In the genomic region with DNA sequence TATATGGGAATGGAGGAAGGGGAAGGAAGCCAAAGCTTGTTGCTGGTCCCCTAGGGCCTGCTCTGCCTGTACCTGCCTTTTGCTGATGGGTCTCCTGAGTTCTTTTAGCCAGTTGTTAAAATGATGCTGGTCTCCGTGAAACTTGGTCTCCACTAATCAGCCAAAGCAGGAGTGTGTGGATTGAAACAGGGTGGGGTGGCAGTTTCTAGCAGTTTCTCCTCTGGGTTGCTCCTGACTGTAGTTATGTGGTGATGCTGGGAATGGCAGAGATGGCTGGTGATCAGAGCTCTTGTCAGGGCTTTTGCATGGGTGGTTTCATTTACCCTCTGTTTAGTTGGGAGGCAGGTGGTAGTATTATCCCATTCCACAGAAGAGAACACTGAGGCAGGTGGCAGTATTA, we compare ENCODE assay signal across 30 mouse cellular contexts. TPM values are rescaled to one million over a fixed set of nuclear protein-coding genes. Genes with fewer than 3 reads are reported as not detected.
"Had no signal": no experiment of that assay in that cellular context is flagged by ENCODE, and none has a peak within 500 bp of the region (broad histone marks: within the 10 kb centered on the region; RNA-seq: fewer than 3 reads in every experiment).

No protein-coding gene starts in this region.

- H3K4me1 ChIP-seq: heart, embryonic 15.5 days; limb, embryonic 13.5 days; limb, embryonic 15.5 days had no signal

- H3K9ac ChIP-seq: heart, embryonic 13.5 days; heart, embryonic 15.5 days; hindbrain, embryonic 13.5 days; hindbrain, embryonic 15.5 days; kidney, embryonic 15.5 days; limb, embryonic 13.5 days; limb, embryonic 15.5 days had no signal

- H3K4me3 ChIP-seq: gastrocnemius, adult 2 months; heart, embryonic 13.5 days; heart, embryonic 15.5 days; hindbrain, embryonic 13.5 days; hindbrain, embryonic 15.5 days; kidney, embryonic 15.5 days; limb, embryonic 13.5 days; limb, embryonic 15.5 days had no signal

- H3K27ac ChIP-seq: gastrocnemius, adult 2 months; heart, embryonic 13.5 days; heart, embryonic 15.5 days; hindbrain, embryonic 13.5 days; hindbrain, embryonic 15.5 days; hindbrain, postnatal 0 days; kidney, embryonic 15.5 days; kidney, postnatal 0 days; limb, embryonic 13.5 days; limb, embryonic 15.5 days had no signal

- H3K36me3 ChIP-seq: heart, embryonic 13.5 days; heart, embryonic 15.5 days; hindbrain, embryonic 13.5 days; hindbrain, embryonic 15.5 days; kidney, embryonic 15.5 days; limb, embryonic 13.5 days; limb, embryonic 15.5 days had no signal

- H3K4me2 ChIP-seq: heart, embryonic 11.5 days; heart, embryonic 13.5 days; heart, embryonic 15.5 days; hindbrain, embryonic 13.5 days; hindbrain, embryonic 15.5 days; kidney, embryonic 15.5 days; limb, embryonic 13.5 days; limb, embryonic 15.5 days had no signal

- DNase-seq: gastrocnemius, adult 2 months; gastrocnemius, postnatal 10 days; gastrocnemius, postnatal 25 days; heart, adult 18-20 months; heart, postnatal 14 days; heart, postnatal 36 days; kidney, adult 11 months; kidney, adult 2 months; kidney, adult 9 months; kidney, postnatal 14 days; kidney, postnatal 36 days; layer of hippocampus, adult 9-11 months; layer of hippocampus, postnatal 36 days; left cerebral cortex, postnatal 4 days had no signal

- H3K9me3 ChIP-seq: heart, embryonic 13.5 days; heart, embryonic 15.5 days; hindbrain, embryonic 13.5 days; hindbrain, embryonic 15.5 days; kidney, embryonic 15.5 days; limb, embryonic 13.5 days; limb, embryonic 15.5 days had no signal

- ATAC-seq: hindbrain, postnatal 0 days; intestine, embryonic 16.5 days had no signal

- H3K27me3 ChIP-seq: hindbrain, embryonic 15.5 days had no signal

RNA-seq across cellular contexts. Expression of gene Gm6588, which starts 38.3 kb away (rescaled TPM):
- polyA plus RNA-seq: frontal cortex, adult 2 months; heart, embryonic 11.5 days; heart, embryonic 13.5 days; heart, embryonic 15.5 days; heart, postnatal 0 days; intestine, embryonic 14.5 days; intestine, embryonic 16.5 days; kidney, adult 2 months; kidney, embryonic 15.5 days; kidney, postnatal 0 days; large intestine, adult 2 months; limb, embryonic 11.5 days had no signal
